Mouse (Mus musculus): ENCODE data around the gene Xrcc6.
"Not testable (repeated sequence)": the region's sequence is repeated elsewhere in the genome, so short reads cannot be mapped to it uniquely, and the experiment has no call there.

Xrcc6 gene

GRCm38 (mm10) chr15:81967821-81968220 is 19.8 kb upstream of the Xrcc6 start:
- no peak for DNase-seq

GRCm38 (mm10) chr15:81968447-81968846 is 19.2 kb upstream of the Xrcc6 start:
- no peak for DNase-seq

- DNase-seq: no peak
These were observed 18.5 kb upstream of the Xrcc6 start for GRCm38 (mm10) chr15:81969173-81969572.

GRCm38 (mm10) chr15:81969635-81970034 is 18.0 kb upstream of the Xrcc6 start:
- DNase-seq: not testable (repeated sequence)

GRCm38 (mm10) chr15:81970498-81970897 is 17.1 kb upstream of the Xrcc6 start:
- not testable (repeated sequence) for DNase-seq

GRCm38 (mm10) chr15:81975156-81975555 is 12.5 kb upstream of the Xrcc6 start:
- not testable (repeated sequence) for DNase-seq

GRCm38 (mm10) chr15:81980321-81980720 is 7.3 kb upstream of the Xrcc6 start, which contains the start of gene 1700029P11Rik:
TSS of gene 1700029P11Rik (plus strand) at chr15:81980540.
- DNase-seq: no peak

GRCm38 (mm10) chr15:81982173-81982572 is 5.5 kb upstream of the Xrcc6 start:
- no peak for DNase-seq

GRCm38 (mm10) chr15:81985267-81986161 is 2.1 kb upstream of the Xrcc6 start:
- DNase-seq: no peak

- peak; percentile 88 to 91 for DNase-seq
These were observed 1.9 kb downstream of the Xrcc6 start for GRCm38 (mm10) chr15:81989371-81990062.

GRCm38 (mm10) chr15:81990549-81990948 is 2.9 kb downstream of the Xrcc6 start:
- no peak for DNase-seq

- DNase-seq: no peak
These were observed 6.4 kb downstream of the Xrcc6 start for GRCm38 (mm10) chr15:81993992-81994391.

- no peak for DNase-seq
These were observed 16.6 kb downstream of the Xrcc6 start for GRCm38 (mm10) chr15:82004257-82004656.

- DNase-seq: no peak
These were observed 24.3 kb downstream of the Xrcc6 start for GRCm38 (mm10) chr15:82011947-82012346.

GRCm38 (mm10) chr15:82014745-82015391 is 27.2 kb downstream of the Xrcc6 start:
- DNase-seq: no peak

GRCm38 (mm10) chr15:82015392-82016100 is 27.9 kb downstream of the Xrcc6 start:
- DNase-seq: peak; percentile 41 to 45

- peak; percentile 99 to 100 for DNase-seq
These were observed 28.6 kb downstream of the Xrcc6 start for GRCm38 (mm10) chr15:82016101-82016808.

- no peak for DNase-seq
These were observed 29.2 kb downstream of the Xrcc6 start for GRCm38 (mm10) chr15:82016830-82017229.

GRCm38 (mm10) chr15:82017461-82017860 is 29.8 kb downstream of the Xrcc6 start:
- DNase-seq: no peak

- DNase-seq: no peak
These were observed 31.7 kb downstream of the Xrcc6 start for GRCm38 (mm10) chr15:82019288-82019687.

- peak in 1 of 2 experiments; percentile 39 for DNase-seq
These were observed 35.0 kb downstream of the Xrcc6 start for GRCm38 (mm10) chr15:82022535-82023088.

All from lung, postnatal 4 days (tissue).